Mouse (Mus musculus) myocyte (in vitro differentiated cells): ENCODE data around the gene Nos1.

Experiments used
- CEBPB ChIP-seq: IDR thresholded peaks from 2 replicates; pipeline ENCODE4 v1.6.1; 2011; ENCODE audit warnings: mild to moderate bottlenecking, moderate library complexity; ENCODE audit not compliant: poor library complexity, insufficient read depth, severe bottlenecking
- E2F4 ChIP-seq: IDR thresholded peaks from one replicate; pipeline ENCODE4 v1.6.1; 2011; ENCODE audit warnings: mild to moderate bottlenecking, control low read depth, moderate library complexity; ENCODE audit not compliant: insufficient read depth
- TCF12 ChIP-seq: IDR thresholded peaks from one replicate; pipeline ENCODE4 v1.6.1; 2011; ENCODE audit warnings: mild to moderate bottlenecking, control low read depth; ENCODE audit not compliant: poor library complexity, insufficient read depth, severe bottlenecking
- USF1 ChIP-seq: IDR thresholded peaks from one replicate; pipeline ENCODE4 v1.6.1; 2011; ENCODE audit warnings: low read depth, mild to moderate bottlenecking, control low read depth, moderate library complexity

DNA sequence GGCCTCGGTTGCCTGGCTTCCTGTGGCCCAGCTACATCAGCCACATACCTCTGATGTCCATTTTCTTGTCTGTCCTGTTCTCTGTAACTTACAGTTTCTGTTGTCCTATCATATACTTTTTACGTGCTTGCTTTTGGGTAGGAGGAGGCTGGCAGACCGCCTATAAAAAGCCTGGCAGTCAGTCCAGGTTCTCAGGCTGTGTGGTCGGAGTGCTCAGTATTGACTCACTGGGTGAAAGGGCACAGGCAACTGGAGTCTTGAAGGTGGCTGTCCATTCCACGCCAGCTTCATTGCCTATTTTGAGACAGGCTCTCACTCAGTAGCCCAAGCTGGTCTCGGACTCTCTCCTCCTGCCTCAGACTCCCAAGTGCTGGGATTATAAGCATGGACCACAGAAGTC, 208.9 kb downstream of the Nos1 start:
- TF ChIP-seq USF1: no peak
- TF ChIP-seq CEBPB: no peak
- TF ChIP-seq E2F4: no peak
- TF ChIP-seq TCF12: no peak
